Mouse (Mus musculus) midbrain, embryonic 13.5 days (tissue): Measurements from ENCODE around the gene Tet2. TPM values are rescaled to one million over a fixed set of nuclear protein-coding genes. Genes with fewer than 3 reads are reported as not detected.

Experiments used
- ATAC-seq: fragments of 200-750 bp; cut with Nextera tagmentation; 2 replicates; pipeline ENCODE4 v1.8.0; 2017; ENCODE audit warnings: mild to moderate bottlenecking, moderate TSS enrichment, moderate library complexity
- H3K27ac ChIP-seq: fragments of 300-500 bp; sonication (generic); 2 replicates; pipeline ENCODE4 v1.5.1; 2015; ENCODE audit warnings: inconsistent platforms, mild to moderate bottlenecking, moderate library complexity
- H3K27me3 ChIP-seq: fragments of 300-500 bp; sonication (generic); 2 replicates; pipeline ENCODE4 v1.6.1; 2015; ENCODE audit warnings: mild to moderate bottlenecking, inconsistent platforms
- H3K36me3 ChIP-seq: fragments of 300-500 bp; sonication (generic); 2 replicates; pipeline ENCODE4 v1.6.1; 2015; ENCODE audit warnings: mild to moderate bottlenecking, inconsistent platforms
- H3K4me1 ChIP-seq: fragments of 300-500 bp; sonication (generic); replicated peaks from 2 replicates; pipeline ENCODE4 v1.6.1; 2015; ENCODE audit warnings: inconsistent platforms
- H3K4me2 ChIP-seq: fragments of 300-500 bp; sonication (generic); replicated peaks from 2 replicates; pipeline ENCODE4 v1.6.1; 2015; ENCODE audit warnings: moderate library complexity, mild to moderate bottlenecking, inconsistent platforms
- H3K4me3 ChIP-seq: fragments of 300-500 bp; sonication (generic); replicated peaks from 2 replicates; pipeline ENCODE4 v1.5.1; 2015; ENCODE audit warnings: mild to moderate bottlenecking, inconsistent platforms
- H3K9ac ChIP-seq: fragments of 300-500 bp; sonication (generic); replicated peaks from 2 replicates; pipeline ENCODE4 v1.6.1; 2015; ENCODE audit warnings: mild to moderate bottlenecking, inconsistent platforms
- H3K9me3 ChIP-seq: fragments of 300-500 bp; sonication (generic); 2 replicates; pipeline ENCODE4 v1.6.1; 2016; ENCODE audit warnings: mild to moderate bottlenecking, inconsistent platforms
- whole genome bisulfite sequencing: fragments of 180-500 bp; shearing (Covaris S2); methylation state at CpG from one replicate; pipeline ENCODE4 v1.1.7; 2015; 5-methylcytosine and 5-hydroxymethylcytosine counted together
- microRNA-seq: library from miRNA; unstranded; fragments of <30 nt; microRNA quantifications from one replicate; pipeline ENCODE4, GENCODE M21; 2016
- polyA plus RNA-seq: library from polyadenylated mRNA; unstranded; fragments of >200 nt; fragmentation: Nextera tagmentation; extraction: Ambion mirVana; gene quantifications from 2 replicates; pipeline ENCODE4 v1.2.1, GENCODE M21; 2015

The Tet2 gene
- polyA plus RNA-seq, 1 experiment from 2014 or later, result 31.4 TPM

DNA sequence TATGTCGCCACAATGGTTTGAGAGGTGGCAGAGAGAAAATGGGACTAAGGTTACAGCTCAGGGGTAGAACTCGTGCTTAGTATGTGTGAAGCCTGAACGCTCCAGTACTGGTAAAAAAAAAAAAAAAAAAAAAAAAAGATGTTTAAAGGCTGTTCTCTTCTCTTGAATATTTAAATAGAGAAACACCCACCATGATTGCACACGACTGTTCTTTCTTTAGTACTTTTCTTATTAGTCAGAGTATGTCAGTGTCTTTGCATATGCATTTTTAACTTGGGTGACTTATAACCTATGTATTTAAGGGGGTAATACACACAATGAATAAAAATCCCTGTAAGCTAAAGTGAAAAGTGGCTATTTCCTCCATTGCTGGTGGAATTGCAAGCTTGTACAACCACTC is 130.2 kb downstream of the Tet2 start:
- H3K9me3 ChIP-seq, result no peaks in the 10 kb centered on the region
- H3K27ac ChIP-seq, result no peak overlapping the region
- WGBS, result 91% methylated on average over 4 of the region's 4 CpGs
- no peak for ATAC-seq
- H3K4me1 ChIP-seq, result no peaks in the 10 kb centered on the region
- no peaks in the 10 kb centered on the region for H3K36me3 ChIP-seq
- no peak overlapping the region for H3K4me3 ChIP-seq
- H3K9ac ChIP-seq, result no peak overlapping the region
- H3K27me3 ChIP-seq, result no peaks in the 10 kb centered on the region
- no peak overlapping the region for H3K4me2 ChIP-seq

Small RNA genes lying within 50 kb of the gene (microRNA-seq; reads per million reads assigned to microRNA genes)
- not detected for gene Gm25042

Other genes starting within 250 kb of the Tet2 start
- 78.8 and 86.0 TPM in 2 replicates for gene Ppa2, start 235.0 kb downstream of the Tet2 start, polyA plus RNA-seq